Mouse (Mus musculus) ES-Bruce4 (cell line): Measurements from ENCODE around the gene Schip1.

Experiments used
- CTCF ChIP-seq: IDR thresholded peaks from one replicate; pipeline ENCODE4 v1.8.1; 2011; ENCODE audit warnings: low read depth, low read length
- EP300 ChIP-seq: IDR thresholded peaks from 2 replicates; pipeline ENCODE4 v1.6.1; 2011; ENCODE audit warnings: low read depth, low read length; ENCODE audit not compliant: insufficient read depth

- TF ChIP-seq EP300 (no peak), CTCF (no peak)
These were observed 132.3 kb downstream of the Schip1 start for GRCm38 (mm10) chr3:68196933-68197332.
